Mouse (Mus musculus): Measurements from ENCODE around the gene Ropn1l. TPM values are rescaled to one million over a fixed set of nuclear protein-coding genes. Genes with fewer than 3 reads are reported as not detected.

Gene Ropn1l
- polyA plus RNA-seq, 1 experiment from 2014 or later = 3.2 TPM

DNA sequence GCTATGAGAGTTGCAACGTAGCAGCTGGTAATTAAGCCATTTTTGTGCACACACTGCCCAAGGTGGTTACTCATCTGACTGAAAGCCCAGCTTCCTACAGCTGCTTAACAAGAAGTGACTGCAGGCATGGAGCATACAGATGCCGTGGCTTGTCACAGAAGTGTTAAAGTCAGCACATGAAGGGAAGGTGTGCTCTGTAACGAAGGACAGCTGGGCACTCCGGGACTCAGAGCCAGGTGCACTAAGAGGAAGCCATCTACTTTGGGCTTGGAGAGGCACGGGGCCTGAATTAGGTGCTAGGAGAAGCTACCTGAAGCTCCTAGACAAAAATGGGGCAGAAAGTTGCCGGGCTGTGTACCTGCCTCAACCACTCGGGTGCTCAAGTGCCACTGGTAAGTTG lies 19.8 kb downstream of the Ropn1l start:
- Histone ChIP-seq H3K4me1 (ENCODE audit: control insufficient read depth, insufficient read depth, low read length) (no peaks in the 10 kb centered on the region), H3K9ac (ENCODE audit: low read length) (no peak overlapping the region), H3K36me3 (ENCODE audit: control insufficient read depth, insufficient read depth, low read length) (no peaks in the 10 kb centered on the region), H3K27ac (ENCODE audit: low read depth, low read length) (no peak overlapping the region), H3K9me3 (replicated peaks; ENCODE audit: control insufficient read depth, low read length) (no peaks in the 10 kb centered on the region), H3K4me3 (ENCODE audit: low read depth, low read length) (no peak overlapping the region), H3K27me3 (replicated peaks; ENCODE audit: control insufficient read depth, insufficient read depth, low read length) (no peaks in the 10 kb centered on the region), H3K4me2 (ENCODE audit: low read length) (no peak overlapping the region)
- DNase-seq (ENCODE audit: low spot score) = no peak
- 79% methylated on average over 7 of the region's 7 CpGs for WGBS
- ATAC-seq = no peak

DNA sequence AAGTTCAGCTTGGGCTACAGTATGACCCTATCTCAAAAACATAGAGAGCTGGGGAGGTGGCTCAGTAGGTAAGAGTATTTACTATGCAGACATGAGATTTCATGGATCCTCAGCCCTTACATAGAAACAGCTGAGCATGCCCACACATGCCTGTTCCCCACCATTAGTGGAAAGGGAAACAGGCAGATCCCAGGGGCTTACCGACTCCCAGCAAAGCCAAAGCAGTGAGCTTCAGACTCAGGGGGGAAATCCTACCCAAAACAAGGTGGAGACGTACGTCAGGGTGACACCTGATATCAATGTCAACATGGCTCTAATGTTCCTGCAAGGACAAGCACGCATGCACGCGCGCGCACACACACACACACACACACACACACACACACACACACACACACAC lies 21.7 kb downstream of the Ropn1l start:
- Histone ChIP-seq H3K27me3 (replicated peaks; ENCODE audit: control insufficient read depth, insufficient read depth, low read length) (no peaks in the 10 kb centered on the region), H3K9ac (ENCODE audit: low read length) (no peak overlapping the region), H3K4me1 (ENCODE audit: control insufficient read depth, insufficient read depth, low read length) (no peaks in the 10 kb centered on the region), H3K4me2 (ENCODE audit: low read length) (no peak overlapping the region), H3K4me3 (ENCODE audit: low read depth, low read length) (no peak overlapping the region), H3K36me3 (ENCODE audit: control insufficient read depth, insufficient read depth, low read length) (no peaks in the 10 kb centered on the region), H3K27ac (ENCODE audit: low read depth, low read length) (no peak overlapping the region), H3K9me3 (replicated peaks; ENCODE audit: control insufficient read depth, low read length) (no peaks in the 10 kb centered on the region)
- WGBS = 91% methylated on average over 8 of the region's 8 CpGs
- DNase-seq (ENCODE audit: low spot score) (no peak), ATAC-seq (no peak)

GRCm38 (mm10) chr15:31430014-31430413 lies 23.5 kb downstream of the Ropn1l start:
- ATAC-seq = no peak
- no peaks in the 10 kb centered on the region for H3K4me1 ChIP-seq (ENCODE audit: control insufficient read depth, insufficient read depth, low read length)
- no peaks in the 10 kb centered on the region for H3K27me3 ChIP-seq (replicated peaks; ENCODE audit: control insufficient read depth, insufficient read depth, low read length)
- H3K4me3 ChIP-seq (ENCODE audit: low read depth, low read length) = no peak overlapping the region
- H3K4me2 ChIP-seq (ENCODE audit: low read length) = no peak overlapping the region
- H3K9ac ChIP-seq (ENCODE audit: low read length) = no peak overlapping the region
- H3K9me3 ChIP-seq (replicated peaks; ENCODE audit: control insufficient read depth, low read length) = no peaks in the 10 kb centered on the region
- H3K36me3 ChIP-seq (ENCODE audit: control insufficient read depth, insufficient read depth, low read length) = no peaks in the 10 kb centered on the region
- DNase-seq (ENCODE audit: low spot score) = no peak
- H3K27ac ChIP-seq (ENCODE audit: low read depth, low read length) = no peak overlapping the region
- 63% methylated on average over 2 of the region's 2 CpGs for whole genome bisulfite sequencing

DNA sequence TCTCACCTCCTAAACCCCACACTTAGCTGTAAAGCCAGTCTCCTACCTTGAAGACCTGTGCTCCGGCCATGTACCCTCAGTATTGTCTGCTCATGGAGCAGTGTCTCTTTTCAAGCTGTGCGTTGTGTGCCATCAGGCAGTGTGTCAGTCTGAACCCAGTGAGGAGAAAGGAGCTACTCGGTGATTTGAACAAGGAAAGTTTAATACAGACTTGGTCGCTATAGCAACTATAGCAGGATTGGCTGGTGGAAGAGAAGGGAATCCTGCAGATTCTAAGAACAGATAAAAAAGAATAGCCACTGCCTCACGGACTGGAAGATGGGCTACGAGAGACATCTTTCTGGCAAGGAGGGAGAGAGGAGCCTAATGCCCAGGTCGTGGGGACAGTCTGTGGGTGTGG lies 24.1 kb downstream of the Ropn1l start:
- DNase-seq (ENCODE audit: low spot score) (no peak), ATAC-seq (no peak)
- Histone ChIP-seq H3K4me1 (ENCODE audit: control insufficient read depth, insufficient read depth, low read length) (no peaks in the 10 kb centered on the region), H3K4me3 (ENCODE audit: low read depth, low read length) (no peak overlapping the region), H3K9ac (ENCODE audit: low read length) (no peak overlapping the region), H3K4me2 (ENCODE audit: low read length) (no peak overlapping the region), H3K36me3 (ENCODE audit: control insufficient read depth, insufficient read depth, low read length) (no peaks in the 10 kb centered on the region), H3K27ac (ENCODE audit: low read depth, low read length) (no peak overlapping the region), H3K27me3 (replicated peaks; ENCODE audit: control insufficient read depth, insufficient read depth, low read length) (no peaks in the 10 kb centered on the region), H3K9me3 (replicated peaks; ENCODE audit: control insufficient read depth, low read length) (no peaks in the 10 kb centered on the region)
- 61% methylated on average over 7 of the region's 7 CpGs for WGBS

DNA sequence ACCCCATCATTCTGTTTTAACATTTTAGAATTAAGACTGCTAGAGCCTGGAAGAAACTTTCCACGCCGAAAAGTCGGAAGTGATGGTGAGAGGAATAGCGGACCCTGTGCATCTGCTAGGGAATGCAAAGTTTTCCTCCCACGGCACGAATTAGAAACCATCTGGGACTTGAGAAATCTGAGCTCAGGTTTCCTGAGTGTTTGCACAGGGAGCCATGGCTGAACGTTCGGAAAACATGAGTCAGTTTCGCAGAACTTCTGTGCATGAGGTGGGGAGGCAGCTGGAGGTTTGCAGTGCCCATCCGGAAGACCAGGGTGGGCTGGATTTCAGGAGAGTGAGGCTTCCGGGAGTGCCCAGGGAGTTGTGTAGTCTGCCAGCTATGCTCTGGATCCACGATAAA lies 25.0 kb downstream of the Ropn1l start:
- ATAC-seq (no peak), DNase-seq (ENCODE audit: low spot score) (no peak)
- no peaks in the 10 kb centered on the region for H3K36me3 ChIP-seq (ENCODE audit: control insufficient read depth, insufficient read depth, low read length)
- no peak overlapping the region for H3K4me2 ChIP-seq (ENCODE audit: low read length)
- no peaks in the 10 kb centered on the region for H3K9me3 ChIP-seq (replicated peaks; ENCODE audit: control insufficient read depth, low read length)
- no peaks in the 10 kb centered on the region for H3K4me1 ChIP-seq (ENCODE audit: control insufficient read depth, insufficient read depth, low read length)
- WGBS = 89% methylated on average over 12 of the region's 12 CpGs
- no peak overlapping the region for H3K4me3 ChIP-seq (ENCODE audit: low read depth, low read length)
- H3K27ac ChIP-seq (ENCODE audit: low read depth, low read length) = no peak overlapping the region
- no peak overlapping the region for H3K9ac ChIP-seq (ENCODE audit: low read length)
- no peaks in the 10 kb centered on the region for H3K27me3 ChIP-seq (replicated peaks; ENCODE audit: control insufficient read depth, insufficient read depth, low read length)

GRCm38 (mm10) chr15:31427390-31427789 lies 26.1 kb downstream of the Ropn1l start:
- Histone ChIP-seq H3K4me2 (ENCODE audit: low read length) (no peak overlapping the region), H3K27ac (ENCODE audit: low read depth, low read length) (no peak overlapping the region), H3K4me1 (ENCODE audit: control insufficient read depth, insufficient read depth, low read length) (no peaks in the 10 kb centered on the region), H3K9ac (ENCODE audit: low read length) (no peak overlapping the region), H3K4me3 (ENCODE audit: low read depth, low read length) (no peak overlapping the region), H3K27me3 (replicated peaks; ENCODE audit: control insufficient read depth, insufficient read depth, low read length) (no peaks in the 10 kb centered on the region), H3K36me3 (ENCODE audit: control insufficient read depth, insufficient read depth, low read length) (no peaks in the 10 kb centered on the region), H3K9me3 (replicated peaks; ENCODE audit: control insufficient read depth, low read length) (no peaks in the 10 kb centered on the region)
- 59% methylated on average over 3 of the region's 3 CpGs for WGBS
- ATAC-seq = no peak
- no peak for DNase-seq (ENCODE audit: low spot score)

DNA sequence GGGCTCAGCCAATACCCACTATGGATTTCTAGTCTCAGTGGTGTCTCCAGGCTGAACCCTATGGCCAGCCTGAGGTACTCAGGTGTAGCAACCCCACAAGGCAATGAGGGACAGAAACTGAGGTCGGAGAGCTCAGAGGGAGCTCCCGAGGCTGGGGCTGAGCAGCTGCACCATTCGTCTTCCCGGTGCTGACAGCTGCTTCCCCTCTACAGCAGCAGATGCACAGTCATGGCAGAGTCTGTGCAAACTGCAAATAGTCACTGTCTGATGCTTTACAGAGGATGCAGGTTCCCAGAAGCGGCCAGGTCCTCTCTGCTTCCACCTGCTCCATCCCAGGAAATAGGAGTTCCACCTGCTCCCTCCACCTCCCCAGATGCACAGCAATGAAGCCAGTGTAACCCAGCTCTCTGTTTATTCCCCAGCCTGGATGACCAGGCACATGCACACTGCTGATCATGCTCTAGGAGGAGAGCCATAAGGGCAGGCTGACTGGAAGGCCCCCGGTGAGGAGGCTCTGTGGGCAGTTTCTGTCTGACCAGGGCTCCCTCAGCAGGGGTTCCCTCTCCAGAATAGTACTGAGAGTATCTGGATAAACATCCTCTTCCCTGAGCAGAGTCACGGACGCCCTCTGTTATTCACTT lies 27.4 kb downstream of the Ropn1l start:
- Histone ChIP-seq H3K4me2 (ENCODE audit: low read length) (no peak overlapping the region), H3K27ac (ENCODE audit: low read depth, low read length) (no peak overlapping the region), H3K4me1 (ENCODE audit: control insufficient read depth, insufficient read depth, low read length) (no peaks in the 10 kb centered on the region), H3K9me3 (replicated peaks; ENCODE audit: control insufficient read depth, low read length) (no peaks in the 10 kb centered on the region), H3K4me3 (ENCODE audit: low read depth, low read length) (no peak overlapping the region), H3K9ac (ENCODE audit: low read length) (no peak overlapping the region), H3K36me3 (ENCODE audit: control insufficient read depth, insufficient read depth, low read length) (no peaks in the 10 kb centered on the region), H3K27me3 (replicated peaks; ENCODE audit: control insufficient read depth, insufficient read depth, low read length) (no peaks in the 10 kb centered on the region)
- DNase-seq (ENCODE audit: low spot score) (no peak), ATAC-seq (0 out of 2 replicates have a peak, but pooled peaks have one; percentile 29)
- 58% methylated on average over 8 of the region's 8 CpGs for WGBS

- DNase-seq (ENCODE audit: low spot score) = no peak
- no peak overlapping the region for H3K4me3 ChIP-seq (ENCODE audit: low read depth, low read length)
- H3K4me2 ChIP-seq (ENCODE audit: low read length) = no peak overlapping the region
- no peaks in the 10 kb centered on the region for H3K9me3 ChIP-seq (replicated peaks; ENCODE audit: control insufficient read depth, low read length)
- H3K27ac ChIP-seq (ENCODE audit: low read depth, low read length) = no peak overlapping the region
- no peaks in the 10 kb centered on the region for H3K36me3 ChIP-seq (ENCODE audit: control insufficient read depth, insufficient read depth, low read length)
- H3K4me1 ChIP-seq (ENCODE audit: control insufficient read depth, insufficient read depth, low read length) = no peaks in the 10 kb centered on the region
- H3K27me3 ChIP-seq (replicated peaks; ENCODE audit: control insufficient read depth, insufficient read depth, low read length) = no peaks in the 10 kb centered on the region
- no peak overlapping the region for H3K9ac ChIP-seq (ENCODE audit: low read length)
- ATAC-seq = no peak
- WGBS = 72% methylated on average over 7 of the region's 7 CpGs
Observed at GRCm38 (mm10) chr15:31422649-31423369, 30.7 kb downstream of the Ropn1l start.

- Histone ChIP-seq H3K9me3 (replicated peaks; ENCODE audit: control insufficient read depth, low read length) (no peaks in the 10 kb centered on the region), H3K27me3 (replicated peaks; ENCODE audit: control insufficient read depth, insufficient read depth, low read length) (no peaks in the 10 kb centered on the region), H3K9ac (ENCODE audit: low read length) (no peak overlapping the region), H3K4me3 (ENCODE audit: low read depth, low read length) (no peak overlapping the region), H3K4me2 (ENCODE audit: low read length) (no peak overlapping the region), H3K27ac (ENCODE audit: low read depth, low read length) (no peak overlapping the region), H3K4me1 (ENCODE audit: control insufficient read depth, insufficient read depth, low read length) (no peaks in the 10 kb centered on the region), H3K36me3 (ENCODE audit: control insufficient read depth, insufficient read depth, low read length) (no peaks in the 10 kb centered on the region)
- DNase-seq (ENCODE audit: low spot score) (no peak), ATAC-seq (no peak)
- 45% methylated on average over 9 of the region's 9 CpGs for WGBS
Observed at GRCm38 (mm10) chr15:31419037-31419436, 34.5 kb downstream of the Ropn1l start.

All from forebrain, embryonic 14.5 days (tissue).